Mouse (Mus musculus): ENCODE results near the gene Cxcl10. TPM values are rescaled to one million over a fixed set of nuclear protein-coding genes. Genes with fewer than 3 reads are reported as not detected.

Cxcl10 gene
- not detected for total RNA-seq (2021)

DNA sequence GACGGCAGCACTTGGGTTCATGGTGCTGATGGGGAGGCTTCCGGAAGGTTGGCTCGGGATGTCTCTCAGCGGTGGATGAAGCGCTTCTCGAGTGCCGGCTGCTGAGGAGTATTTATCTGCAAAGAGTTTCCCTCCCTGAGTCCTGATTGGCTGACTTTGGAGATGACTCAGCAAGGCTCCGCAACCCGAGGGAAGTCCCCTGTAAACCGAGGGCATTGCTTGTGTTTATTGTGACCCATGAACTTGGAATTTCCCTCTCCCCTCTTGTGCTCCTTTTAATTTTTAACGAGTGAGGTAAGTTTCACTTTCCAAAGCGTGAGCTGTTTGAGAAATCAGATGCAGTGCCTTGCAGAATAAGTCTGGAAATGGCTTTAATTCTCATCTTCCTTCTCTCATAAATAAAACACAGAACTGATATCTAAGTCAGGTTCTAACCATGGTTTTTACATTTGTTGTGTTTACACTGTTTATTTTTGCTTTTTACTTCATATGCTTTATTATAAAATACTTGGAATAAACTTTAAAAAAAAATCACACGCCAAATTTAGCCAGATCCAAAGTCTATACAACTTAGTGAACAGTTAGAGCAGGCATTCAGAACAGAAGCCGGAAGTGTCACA, at the start of gene Cxcl10:
Cxcl10 (minus strand) TSS at position 96 of the 620 bp plus-strand sequence.
- intact Hi-C loops (cut with DNase I), result no loop called here
- no peak for DNase-seq

DNA sequence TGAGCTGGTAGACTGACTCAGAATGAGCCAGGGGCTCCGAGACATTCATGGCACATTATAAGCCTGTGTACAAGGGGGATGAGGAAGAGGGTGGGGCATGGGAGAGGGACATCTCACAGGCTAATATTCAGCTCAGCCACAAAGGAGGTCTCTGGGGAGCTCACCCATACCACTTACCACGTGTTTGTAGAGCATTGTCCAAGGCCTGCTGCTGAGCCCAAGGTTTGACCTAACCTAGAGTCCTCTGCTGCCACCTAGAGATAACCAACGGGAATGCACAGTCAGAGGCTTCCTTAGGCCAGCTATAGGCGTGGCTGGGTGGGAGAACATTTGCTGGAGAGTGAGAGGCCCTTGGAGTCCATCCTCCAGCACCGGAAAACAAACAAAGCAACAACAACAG, 49.5 kb upstream of the Cxcl10 start:
- intact Hi-C loops (cut with DNase I), result no loop called here
- peak; percentile 81 for DNase-seq

DNA sequence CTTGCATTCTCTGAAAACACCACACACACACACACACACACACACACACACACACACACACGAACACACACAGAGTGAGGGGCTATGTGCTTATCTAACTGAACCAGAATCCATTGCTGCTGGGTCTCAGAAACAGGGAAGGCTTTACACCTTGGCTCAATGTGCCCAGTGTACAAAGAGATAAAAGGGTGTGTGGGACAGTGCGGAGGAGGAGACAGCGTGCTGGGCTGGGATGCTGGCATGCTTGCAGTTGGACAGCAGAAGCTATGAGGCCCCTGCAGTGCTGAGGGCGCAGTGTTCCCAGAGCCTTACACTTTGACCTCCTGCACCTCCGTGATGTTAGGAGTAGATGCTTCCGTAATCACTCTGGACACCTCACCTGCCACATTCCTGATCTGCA, 47.8 kb upstream of the Cxcl10 start:
- DNase-seq, result no peak
- intact Hi-C loops (cut with DNase I), result no loop called here

DNA sequence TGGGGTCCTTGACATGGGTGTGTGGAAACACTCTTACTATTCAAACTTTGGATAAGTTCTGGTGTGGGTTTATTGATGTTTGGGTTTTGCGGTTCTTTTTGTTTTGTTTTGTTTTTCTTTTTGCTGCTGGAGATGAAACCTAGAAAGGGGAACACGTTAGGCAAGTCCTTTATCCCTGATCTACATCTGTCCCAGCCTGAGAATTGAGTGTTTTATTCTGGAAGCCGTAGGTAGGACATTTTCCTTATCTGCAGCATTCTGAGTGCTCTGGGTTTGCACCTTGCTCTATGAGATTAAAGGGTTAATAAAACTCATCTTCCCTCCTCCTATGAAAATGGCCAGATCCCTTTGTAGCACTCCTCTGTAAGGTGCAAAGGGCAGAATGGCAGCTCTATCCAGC, 47.1 kb upstream of the Cxcl10 start:
- DNase-seq, result no peak
- intact Hi-C loops (cut with DNase I), result no loop called here

DNA sequence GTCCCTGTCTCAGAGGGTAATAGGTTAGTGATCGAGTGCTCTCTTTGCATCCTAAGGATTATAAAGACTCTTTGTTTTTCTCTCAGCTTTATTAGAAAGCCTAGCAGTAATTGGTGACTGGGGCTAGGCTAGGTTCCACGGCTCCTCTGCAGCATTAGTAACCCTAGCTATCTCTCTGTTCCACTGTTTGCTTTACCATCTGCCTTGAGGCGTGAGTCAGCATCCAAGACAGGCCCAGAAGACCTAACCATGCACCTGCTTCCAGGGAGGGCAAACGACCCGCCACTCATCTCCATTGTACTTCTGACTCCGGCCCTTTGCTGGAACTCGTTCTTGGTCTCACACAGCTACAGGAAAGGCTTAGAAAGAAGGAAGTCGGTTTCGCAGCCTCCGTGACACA, 45.2 kb upstream of the Cxcl10 start:
- DNase-seq, result no peak
- intact Hi-C loops (cut with DNase I), result no loop called here

DNA sequence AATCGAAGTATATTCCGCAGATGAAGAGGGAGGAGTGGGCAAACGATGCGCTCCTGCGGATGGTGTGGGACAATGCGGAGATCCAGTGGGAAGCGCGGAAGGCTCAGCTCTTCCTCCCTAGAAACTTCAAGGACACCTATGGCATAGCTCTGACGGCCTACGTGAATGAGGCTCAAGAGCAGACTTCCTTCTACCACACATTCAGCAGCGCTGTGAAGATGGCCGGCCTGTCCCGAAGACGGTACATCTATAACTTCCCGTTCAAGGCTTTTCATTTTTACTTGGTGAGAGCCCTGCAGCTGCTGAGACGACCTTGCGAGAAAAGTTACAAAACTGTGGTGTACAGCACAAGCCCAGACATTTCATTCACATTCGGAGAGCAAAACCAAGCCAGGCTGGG, 43.9 kb upstream of the Cxcl10 start:
- no peak for DNase-seq
- intact Hi-C loops (cut with DNase I), result no loop called here

DNA sequence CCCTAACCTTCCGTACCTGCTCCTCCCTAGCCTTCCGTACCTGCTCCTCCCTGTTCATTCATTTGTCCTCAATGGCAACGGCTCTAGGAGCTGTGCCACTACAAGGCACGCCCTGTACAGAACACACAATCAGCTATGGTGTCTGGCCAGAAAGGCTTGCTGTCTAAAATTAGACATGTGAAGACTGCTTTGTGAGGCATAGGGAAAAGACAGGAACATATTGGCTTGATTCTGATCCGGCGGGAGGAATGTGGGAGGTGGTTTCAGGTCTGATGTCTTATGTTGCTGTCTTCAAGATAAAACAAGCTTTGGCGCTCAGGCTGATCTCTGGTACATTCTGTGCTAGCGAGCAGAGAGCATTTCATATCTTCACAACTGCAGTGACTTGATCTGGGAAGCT, 41.9 kb upstream of the Cxcl10 start:
- intact Hi-C loops (cut with DNase I), result no loop called here

DNA sequence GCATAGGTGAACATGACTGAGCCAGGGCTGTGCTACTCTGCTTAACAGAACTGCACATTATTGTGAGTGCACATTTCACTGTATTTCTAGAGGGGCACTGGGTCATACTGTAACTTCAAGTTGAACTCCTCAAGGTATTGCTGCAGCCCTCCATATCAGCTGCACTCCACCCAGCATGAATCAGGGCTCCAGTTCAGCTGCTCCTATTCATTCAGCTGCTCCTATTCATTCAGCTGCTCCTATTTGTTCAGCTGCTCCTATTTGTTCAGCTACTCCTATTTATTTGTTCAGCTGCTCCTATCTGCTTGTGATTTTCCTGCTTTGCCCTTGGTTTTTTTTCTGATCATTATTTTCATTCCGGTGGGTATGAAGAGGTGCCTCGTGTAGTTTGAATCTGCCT, 41.3 kb upstream of the Cxcl10 start:
- intact Hi-C loops (cut with DNase I), result no loop called here
- DNase-seq, result no peak

More for the DNA sequence above, 41.9 kb upstream of the Cxcl10 start:
- no peak for DNase-seq

DNA sequence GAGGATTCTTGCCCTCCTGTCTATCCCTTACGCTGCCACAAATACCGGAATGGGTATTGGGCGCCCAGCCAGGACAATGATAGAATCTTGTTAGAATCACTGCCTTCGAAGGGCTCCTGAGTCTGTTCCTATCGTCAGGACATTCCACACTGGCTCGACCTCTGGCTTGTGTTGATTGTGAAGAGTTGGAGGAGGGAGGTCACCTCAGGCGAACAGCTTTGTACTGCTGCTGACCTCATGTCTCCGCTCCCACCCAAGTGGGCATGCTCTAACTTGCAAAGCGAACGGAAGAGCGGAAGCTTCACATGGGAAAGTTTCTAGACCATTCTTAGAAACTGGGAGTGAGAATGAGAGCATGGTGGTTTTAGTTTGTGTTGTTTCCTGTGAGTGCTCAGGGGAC, 38.7 kb upstream of the Cxcl10 start:
- DNase-seq, result no peak
- intact Hi-C loops (cut with DNase I), result no loop called here

DNA sequence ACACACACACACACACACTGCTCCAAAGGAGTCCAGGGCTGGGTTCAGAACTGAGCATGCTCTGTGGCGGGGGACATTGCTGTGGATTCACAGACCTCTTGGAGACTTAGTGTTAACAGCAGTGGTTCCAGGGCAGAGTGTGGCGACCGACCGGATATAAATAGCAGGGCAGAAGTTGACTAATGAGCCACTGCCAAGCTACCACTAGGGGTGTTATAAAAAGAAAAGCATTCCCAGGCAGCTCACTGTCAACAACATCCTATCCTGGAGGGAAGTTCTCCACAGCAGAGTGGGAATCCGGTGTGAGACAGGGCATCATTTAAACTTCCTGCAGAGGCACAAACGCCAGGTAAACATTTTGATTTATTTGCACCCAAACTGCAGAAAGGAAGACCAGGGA, 38.0 kb upstream of the Cxcl10 start:
- DNase-seq, result no peak
- intact Hi-C loops (cut with DNase I), result no loop called here

DNA sequence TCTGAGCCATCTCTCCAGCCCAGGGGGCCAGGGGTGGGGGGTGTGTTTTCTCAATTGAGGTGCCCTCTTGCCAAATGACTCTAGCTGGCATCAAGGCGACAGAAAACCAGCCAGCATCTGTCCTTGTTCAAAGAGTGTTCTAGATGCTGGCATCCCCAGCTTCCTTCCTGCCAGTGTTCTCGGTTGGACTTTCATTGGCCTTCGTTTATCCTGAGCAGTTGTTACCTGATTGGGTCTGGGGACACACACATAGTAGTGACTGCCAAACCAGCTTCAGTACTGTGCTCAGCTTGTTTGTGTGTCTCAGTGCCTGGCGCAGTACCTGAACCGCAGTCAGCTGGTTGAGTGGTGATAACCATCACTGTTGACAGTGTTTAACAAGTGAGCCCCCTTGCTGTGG, 37.4 kb upstream of the Cxcl10 start:
- intact Hi-C loops (cut with DNase I), result no loop called here
- no peak for DNase-seq

DNA sequence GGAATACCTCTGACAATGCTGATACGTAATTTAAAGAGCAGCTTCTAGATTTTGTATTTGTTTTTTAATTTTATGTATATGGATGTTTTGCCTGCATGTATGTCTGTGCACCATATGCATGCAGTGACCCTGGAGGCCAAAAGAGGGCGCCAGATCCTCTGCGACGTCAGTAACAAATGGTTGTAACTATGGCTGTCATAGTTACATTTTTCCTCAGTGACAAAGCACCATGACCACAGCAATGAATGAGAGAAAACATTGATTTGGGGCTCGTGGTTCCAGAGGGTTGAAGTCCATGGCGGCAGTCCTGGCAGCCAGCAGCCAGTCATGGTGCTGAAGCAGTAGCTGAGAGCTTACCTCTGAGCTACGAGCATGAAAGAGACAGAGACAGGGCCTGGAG, 36.2 kb upstream of the Cxcl10 start:
- intact Hi-C loops (cut with DNase I), result no loop called here
- peak; percentile 26 for DNase-seq

DNA sequence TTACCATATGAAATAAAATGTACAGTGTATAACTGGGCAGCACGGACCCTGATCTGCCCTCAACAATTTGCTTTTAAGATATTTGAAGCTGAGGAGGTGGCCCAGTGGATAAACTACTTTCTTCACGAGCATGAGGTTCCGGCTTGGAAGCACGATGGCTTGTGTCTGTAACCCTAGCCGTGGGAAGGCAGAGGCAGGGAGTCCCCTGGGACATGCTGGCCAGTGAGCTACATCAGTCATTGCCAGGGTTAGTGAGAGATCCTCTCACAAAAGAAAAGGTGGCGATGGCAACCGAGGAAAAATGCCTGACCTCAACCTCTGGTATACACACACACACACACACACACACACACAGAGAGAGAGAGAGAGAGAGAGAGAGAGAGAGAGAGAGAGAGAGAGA, 35.1 kb upstream of the Cxcl10 start:
- no peak for DNase-seq
- intact Hi-C loops (cut with DNase I), result loop anchor here (2.0 kb wide), 1 partner anchor 73 kb away; the partner anchor contains the start of gene Sdad1

DNA sequence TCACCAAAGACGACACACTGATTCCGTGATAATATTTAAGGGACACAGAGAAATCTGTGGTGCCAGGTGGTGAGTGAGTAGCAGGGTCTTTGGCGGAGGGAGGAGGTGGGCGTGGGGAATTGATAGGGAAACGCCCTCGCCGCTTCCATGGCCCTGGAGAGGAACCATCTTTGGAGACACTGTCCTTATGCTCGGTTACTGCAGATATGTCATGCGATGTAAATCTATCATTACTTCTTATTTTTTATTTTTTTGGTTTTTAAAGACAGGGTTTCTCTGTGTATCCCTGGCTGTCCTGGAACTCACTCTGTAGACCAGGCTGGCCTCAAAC, 33.6 kb upstream of the Cxcl10 start:
- intact Hi-C loops (cut with DNase I), result loop anchor here (2.0 kb wide), 1 partner anchor 72 kb away; the partner anchor contains the start of gene Sdad1
- DNase-seq, result no peak

DNA sequence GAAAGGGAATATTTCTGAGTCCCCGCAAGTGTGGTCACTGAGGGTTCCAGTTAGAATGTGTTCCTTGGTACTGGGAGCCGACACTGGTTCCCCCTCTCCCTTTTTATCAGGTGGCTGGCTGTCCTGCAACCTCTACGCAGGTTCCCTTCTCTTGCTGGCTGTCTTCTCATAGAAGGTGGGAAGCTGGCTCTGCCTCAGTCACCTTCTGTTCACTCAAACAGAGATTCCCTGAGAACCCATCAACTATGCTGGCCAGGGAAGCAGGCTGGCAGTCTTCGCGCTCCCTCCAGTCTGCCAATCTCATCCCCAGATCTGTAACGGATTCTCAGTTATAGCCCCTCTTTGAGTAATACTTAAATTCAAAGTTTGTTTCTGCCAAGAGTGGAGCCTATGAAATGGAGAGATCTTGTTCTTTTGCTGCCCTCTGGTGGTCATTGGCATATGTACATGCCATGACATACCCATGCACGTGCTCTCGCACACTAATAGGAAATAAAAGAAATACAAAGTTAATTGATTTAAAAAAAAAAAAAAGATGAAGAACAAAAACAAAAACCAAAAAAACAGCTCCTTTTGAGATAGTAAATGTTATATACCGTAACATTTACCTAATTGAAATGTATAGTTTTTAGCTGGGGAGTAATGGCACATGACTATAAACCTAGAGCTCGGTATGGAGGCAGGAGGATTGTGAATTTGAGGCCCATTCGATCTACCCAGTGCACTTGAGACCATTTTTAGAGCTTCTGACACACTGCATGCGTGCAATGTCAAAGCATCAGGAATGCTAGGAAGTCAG, 33.1 kb upstream of the Cxcl10 start:
- intact Hi-C loops (cut with DNase I), result loop anchor here (2.0 kb wide), 1 partner anchor 71 kb away; the partner anchor contains the start of gene Sdad1
- DNase-seq, result peak; percentile 80

DNA sequence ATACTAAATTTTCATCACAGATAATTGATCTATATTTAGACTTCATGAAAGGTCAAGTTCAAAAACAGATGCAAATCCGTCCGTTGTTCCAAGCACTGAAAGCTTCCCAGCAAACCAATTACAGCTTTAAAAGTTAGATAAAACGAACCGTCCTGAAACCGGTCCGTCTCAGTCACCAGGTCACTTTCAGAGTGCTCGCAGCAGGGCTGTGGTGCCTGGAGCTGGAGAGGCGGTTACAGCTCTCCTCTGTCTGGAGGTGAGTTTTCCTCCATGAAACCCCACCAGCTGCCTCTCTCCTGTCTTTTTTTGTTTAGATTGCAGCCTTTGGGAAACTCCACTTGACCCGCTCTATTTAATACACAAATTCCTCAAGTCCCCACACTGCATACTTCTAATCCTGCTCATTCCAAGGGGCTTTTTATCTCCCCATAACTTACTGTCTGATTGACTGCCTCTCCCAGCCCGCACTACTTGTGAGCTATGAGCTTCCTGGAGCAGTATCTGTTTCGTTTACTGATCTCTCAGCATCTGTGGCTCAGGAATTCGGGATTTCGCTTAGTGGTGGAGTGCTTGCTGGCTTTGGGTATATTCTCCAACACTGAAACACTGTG, 28.2 kb upstream of the Cxcl10 start:
- intact Hi-C loops (cut with DNase I), result no loop called here
- DNase-seq, result no peak

DNA sequence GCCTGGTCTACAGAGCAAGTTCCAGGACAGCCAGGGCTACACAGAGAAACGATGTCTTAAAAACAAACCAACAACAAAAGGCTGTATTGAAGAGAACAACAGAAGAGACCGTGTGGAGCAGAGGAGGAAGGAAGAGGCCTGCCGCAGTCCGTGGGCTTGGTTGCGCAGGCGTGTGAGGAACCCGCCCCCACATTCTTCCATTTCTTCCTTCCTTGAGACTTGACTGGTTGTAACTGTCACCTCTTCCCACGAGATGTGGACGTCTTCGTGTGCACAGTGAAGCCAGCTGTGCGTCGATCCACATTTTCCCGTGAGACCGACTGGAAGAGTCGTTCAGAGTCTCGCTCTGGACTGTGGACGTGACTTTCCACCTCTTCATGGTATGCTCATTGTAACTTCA, 26.7 kb upstream of the Cxcl10 start:
- intact Hi-C loops (cut with DNase I), result no loop called here
- no peak for DNase-seq

DNA sequence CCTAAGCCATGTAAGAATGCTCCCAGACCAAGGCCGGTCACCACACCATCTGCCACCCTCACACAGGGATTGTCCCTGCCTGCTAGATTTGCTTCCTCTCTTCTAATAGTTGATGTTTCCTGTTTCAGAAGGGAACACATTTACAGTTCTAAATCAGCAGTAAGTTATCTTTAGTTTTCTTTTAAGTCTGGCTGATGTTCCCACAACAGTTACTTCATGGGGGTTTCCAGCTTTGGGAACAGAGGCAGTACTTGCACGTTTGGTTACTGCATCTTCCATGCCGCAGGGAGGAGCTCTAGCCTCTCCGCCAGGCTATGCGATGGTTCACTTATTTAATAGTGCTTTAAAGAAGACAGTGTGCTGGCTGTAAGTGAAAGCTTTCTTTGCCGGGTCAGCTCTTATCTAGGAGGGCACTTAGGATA, 26.0 kb upstream of the Cxcl10 start:
- intact Hi-C loops (cut with DNase I), result no loop called here
- no peak for DNase-seq

DNA sequence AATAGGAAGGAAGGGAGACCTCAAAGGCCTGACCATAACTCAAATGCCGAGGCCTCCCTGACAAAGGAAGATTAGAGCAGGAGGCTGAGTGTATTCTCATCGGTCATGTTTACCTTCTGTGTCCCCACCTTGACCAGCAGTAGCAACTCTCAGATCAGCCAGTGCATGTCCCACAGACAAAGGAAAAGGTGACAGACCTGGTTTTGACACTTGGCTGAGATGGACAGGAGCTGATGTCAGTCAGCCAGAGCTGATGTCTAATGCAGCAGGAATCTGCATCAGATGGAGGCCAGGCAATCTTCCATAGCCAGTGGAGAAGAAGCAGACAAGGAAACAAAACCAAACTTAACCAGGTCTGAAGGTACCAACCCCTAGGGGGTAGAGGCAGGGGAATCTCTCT, 23.9 kb upstream of the Cxcl10 start:
- DNase-seq, result no peak
- intact Hi-C loops (cut with DNase I), result no loop called here

DNA sequence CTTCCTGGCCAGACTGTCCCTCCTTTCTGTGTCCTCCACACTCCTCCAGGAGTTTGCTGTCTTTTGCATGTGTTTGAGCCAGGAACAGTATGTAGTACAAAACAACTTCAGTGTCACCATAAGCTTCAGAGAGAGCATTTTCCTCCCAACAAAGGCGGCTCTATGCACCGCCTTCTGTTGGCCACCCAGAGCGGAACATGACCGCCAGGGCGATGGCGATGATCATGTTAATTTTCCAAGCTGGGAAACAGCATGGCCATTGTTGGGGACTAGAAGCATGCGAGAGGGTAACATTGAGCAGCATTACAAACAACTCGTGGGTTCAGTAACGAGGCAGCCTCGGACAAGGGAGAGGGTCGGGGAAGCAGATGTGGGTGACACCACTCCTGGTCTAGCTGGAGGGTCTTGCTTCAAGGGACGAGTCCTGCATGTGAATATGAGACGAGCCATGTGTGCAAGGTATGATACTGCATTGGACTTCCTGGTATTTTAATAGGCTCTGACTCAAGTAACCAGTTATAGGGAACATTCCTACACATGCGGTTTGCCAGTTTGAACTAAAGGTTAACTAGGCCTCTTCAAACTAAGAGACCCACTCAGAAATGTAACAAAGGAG, 22.8 kb upstream of the Cxcl10 start:
- DNase-seq, result peak; percentile 19
- intact Hi-C loops (cut with DNase I), result no loop called here

DNA sequence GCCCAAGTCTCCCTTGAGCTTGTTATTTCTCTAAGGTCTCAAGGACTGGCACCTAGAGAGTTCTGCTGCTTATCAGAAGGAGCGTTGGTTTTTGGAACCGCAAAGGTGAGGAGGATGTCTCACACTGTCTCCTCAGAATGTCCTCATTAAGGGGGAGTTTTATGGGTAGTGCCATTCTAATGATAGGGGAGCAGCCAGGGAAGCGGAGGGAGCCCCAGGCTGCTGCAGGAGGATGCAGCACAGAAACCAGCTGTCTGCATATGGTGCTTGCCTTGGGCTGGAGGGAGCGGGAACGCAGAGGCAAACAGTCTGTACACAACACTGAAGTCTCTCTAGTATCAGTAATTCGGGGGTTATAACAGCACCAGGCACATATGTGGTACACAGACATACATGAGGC, 22.2 kb upstream of the Cxcl10 start:
- intact Hi-C loops (cut with DNase I), result no loop called here
- no peak for DNase-seq

DNA sequence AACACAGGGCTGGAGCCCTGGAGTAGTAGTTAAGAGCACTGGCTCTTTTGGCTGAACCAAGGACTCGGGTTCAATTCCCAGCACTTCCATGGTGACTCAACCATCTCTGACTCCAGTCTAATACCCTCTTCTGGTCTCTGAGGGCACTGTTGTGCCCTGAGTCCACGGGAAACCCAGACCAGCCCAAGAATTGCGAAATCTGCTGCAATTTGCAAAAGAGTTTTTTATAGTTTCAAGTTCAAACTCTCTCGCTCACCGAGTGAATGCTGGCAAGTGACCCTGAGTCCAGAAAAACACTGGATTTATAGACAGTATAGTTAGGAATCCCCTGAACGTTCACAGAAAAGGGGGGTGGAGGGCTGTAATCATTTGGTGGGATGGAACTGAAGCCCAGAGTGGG, 21.7 kb upstream of the Cxcl10 start:
- DNase-seq, result no peak
- intact Hi-C loops (cut with DNase I), result no loop called here
